Mouse (Mus musculus) layer of hippocampus, adult 2 months (tissue): Measurements from ENCODE around the gene Abhd4. TPM values are rescaled to one million over a fixed set of nuclear protein-coding genes. Genes with fewer than 3 reads are reported as not detected.

Source experiments
- DNase-seq, 2 experiments: peaks; one replicate each; pipeline ENCODE4 v3.0.0; 2022; ENCODE audit warnings: low spot score in 2 of 2
- H3K27ac ChIP-seq: fragments of 200-600 bp; 2 replicates; pipeline ENCODE4 v1.8.1; 2022
- H3K4me3 ChIP-seq: fragments of 200-600 bp; 2 replicates; pipeline ENCODE4 v1.8.1; 2022; ENCODE audit warnings: mild to moderate bottlenecking
- CTCF ChIP-seq: fragments of 200-600 bp; conservative IDR thresholded peaks from 2 replicates; pipeline ENCODE4 v1.8.1; 2022; ENCODE audit warnings: antibody characterized with exemption, mild to moderate bottlenecking, moderate library complexity
- total RNA-seq, 2 experiments: library from RNA; stranded (reverse); gene quantifications; 2 replicates each; pipeline ENCODE4 v1.2.3; 2021

Abhd4 gene
- total RNA-seq, 2 experiments from 2014 or later = 49.8 to 55.1 TPM

- DNase-seq = no peak
- no peak overlapping the region for H3K27ac ChIP-seq
- no peak overlapping the region for H3K4me3 ChIP-seq
- no peak for TF ChIP-seq CTCF
Measured at GRCm38 (mm10) chr14:54300136-54300535, 46.1 kb downstream of the Abhd4 start.

GRCm38 (mm10) chr14:54300676-54301075 is 46.7 kb downstream of the Abhd4 start:
- no peak for TF ChIP-seq CTCF
- Histone ChIP-seq H3K4me3 (no peak overlapping the region), H3K27ac (no peak overlapping the region)
- no peak for DNase-seq

- no peak for TF ChIP-seq CTCF
- H3K27ac ChIP-seq = no peak overlapping the region
- H3K4me3 ChIP-seq = no peak overlapping the region
- no peak for DNase-seq
Measured at GRCm38 (mm10) chr14:54311763-54312162, 57.8 kb downstream of the Abhd4 start.

Other genes with a start within 250 kb of the Abhd4 start
- gene Dad1, start 84 bp upstream of the Abhd4 start, total RNA-seq = 100 to 1,000 TPM; 119 to 121 TPM
- not detected for gene Olfr49, start 30.8 kb downstream of the Abhd4 start, total RNA-seq
- 10 to 100 TPM; 52.1 to 54.9 TPM for gene Oxa1l, start 106.6 kb downstream of the Abhd4 start, total RNA-seq
- 1 to 10 TPM; 1.4 to 2.0 TPM for gene Slc7a7, start 163.6 kb downstream of the Abhd4 start, total RNA-seq
- 100 to 1,000 TPM in 1 of 2 experiments, 10 to 100 TPM in 1; 99.8 to 101 TPM for gene Mrpl52, start 172.7 kb downstream of the Abhd4 start, total RNA-seq
- 10 to 100 TPM; 16.1 to 18.4 TPM for gene Mmp14, start 177.4 kb downstream of the Abhd4 start, total RNA-seq
- gene Lrp10, start 209.9 kb downstream of the Abhd4 start, total RNA-seq = 10 to 100 TPM; 28.5 to 30.3 TPM
- gene Rem2, start 221.9 kb downstream of the Abhd4 start, total RNA-seq = 10 to 100 TPM; 23.9 to 24.0 TPM